Mouse (Mus musculus): ENCODE measurements at regions not wholly inside any gene's neighbourhood (a gene's known extent, or its start where the extent isn't known, plus 50 kb on each side); places are given as distances from the start of the nearest gene placed in this dataset.
"Not testable (repeated sequence)": the region's sequence is repeated elsewhere in the genome, so short reads cannot be mapped to it uniquely, and the experiment has no call there.

DNA sequence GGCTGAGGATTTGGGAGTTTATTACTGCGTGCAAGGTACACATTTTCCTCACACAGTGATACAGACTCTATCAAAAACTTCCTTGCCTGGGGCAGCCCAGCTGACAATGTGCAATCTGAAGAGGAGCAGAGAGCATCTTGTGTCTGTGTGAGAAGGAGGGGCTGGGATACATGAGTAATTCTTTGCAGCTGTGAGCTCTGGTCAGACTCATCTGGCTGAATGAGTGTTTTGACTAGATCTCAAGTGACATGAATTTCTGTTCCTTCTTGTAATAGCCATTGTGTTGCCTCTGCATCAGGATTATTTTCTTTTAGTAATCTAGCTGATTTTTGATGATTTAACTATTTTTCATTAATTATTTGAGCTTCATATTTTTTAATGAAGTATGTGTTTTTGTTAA, 190.0 kb upstream of the Tacstd2 start:
- DNase-seq (ENCODE audit: low spot score) (no peak), ATAC-seq (ENCODE audit: insufficient read depth, low read depth) (no peak)
- Histone ChIP-seq H3K9me3 (replicated peaks; ENCODE audit: control insufficient read depth, low read length) (no peaks in the 10 kb centered on the region), H3K27me3 (ENCODE audit: control insufficient read depth, insufficient read depth, low read length) (no peaks in the 10 kb centered on the region), H3K36me3 (replicated peaks; ENCODE audit: control insufficient read depth, insufficient read depth, low read length) (no peaks in the 10 kb centered on the region), H3K4me2 (ENCODE audit: low read depth, low read length) (no peak overlapping the region), H3K27ac (ENCODE audit: low read depth) (no peak overlapping the region), H3K4me3 (ENCODE audit: low read depth, low read length) (no peak overlapping the region), H3K4me1 (ENCODE audit: control insufficient read depth, insufficient read depth) (no peaks in the 10 kb centered on the region), H3K9ac (replicated peaks; ENCODE audit: low read depth, low read length) (no peak overlapping the region)
- WGBS, result 63% methylated on average over 1 of the region's 1 CpGs
- TF ChIP-seq EP300 (IDR thresholded peaks at IDR 0.05; ENCODE audit: low read depth) (no peak), CTCF (IDR thresholded peaks at IDR 0.05; ENCODE audit: low read depth) (no peak)

DNA sequence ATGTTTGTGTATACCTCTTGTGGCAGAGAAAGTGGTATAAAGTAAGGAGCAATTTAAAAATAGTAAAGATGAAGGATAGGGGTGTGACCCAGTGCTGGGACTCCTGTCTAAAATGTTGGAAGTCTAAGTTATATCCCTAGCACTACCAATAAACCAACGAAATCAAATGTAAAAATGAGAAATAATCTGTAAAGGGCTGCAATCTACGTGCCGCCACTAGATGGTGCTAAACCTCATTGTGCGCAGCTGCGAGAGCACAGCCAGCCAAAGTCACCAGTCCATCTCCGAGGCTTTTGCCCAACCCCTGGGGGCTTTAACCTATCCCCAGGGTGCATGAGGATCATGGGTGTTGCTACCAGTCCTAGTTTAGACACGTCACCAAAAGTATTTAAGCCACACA, 163.4 kb upstream of the Tacstd2 start:
- H3K36me3 ChIP-seq (replicated peaks; ENCODE audit: control insufficient read depth, insufficient read depth, low read length); ATAC-seq (ENCODE audit: insufficient read depth, low read depth); H3K9ac ChIP-seq (replicated peaks; ENCODE audit: low read depth, low read length); H3K27ac ChIP-seq (ENCODE audit: low read depth); H3K27me3 ChIP-seq (ENCODE audit: control insufficient read depth, insufficient read depth, low read length); DNase-seq (ENCODE audit: low spot score); H3K4me2 ChIP-seq (ENCODE audit: low read depth, low read length); H3K4me3 ChIP-seq (ENCODE audit: low read depth, low read length); H3K9me3 ChIP-seq (replicated peaks; ENCODE audit: control insufficient read depth, low read length); H3K4me1 ChIP-seq (ENCODE audit: control insufficient read depth, insufficient read depth): not testable (repeated sequence)
- WGBS, result 15% methylated on average over 5 of the region's 7 CpGs
- peak; percentile 34; the same call in 1 of the 2 replicates for TF ChIP-seq CTCF (IDR thresholded peaks at IDR 0.05; ENCODE audit: low read depth)

DNA sequence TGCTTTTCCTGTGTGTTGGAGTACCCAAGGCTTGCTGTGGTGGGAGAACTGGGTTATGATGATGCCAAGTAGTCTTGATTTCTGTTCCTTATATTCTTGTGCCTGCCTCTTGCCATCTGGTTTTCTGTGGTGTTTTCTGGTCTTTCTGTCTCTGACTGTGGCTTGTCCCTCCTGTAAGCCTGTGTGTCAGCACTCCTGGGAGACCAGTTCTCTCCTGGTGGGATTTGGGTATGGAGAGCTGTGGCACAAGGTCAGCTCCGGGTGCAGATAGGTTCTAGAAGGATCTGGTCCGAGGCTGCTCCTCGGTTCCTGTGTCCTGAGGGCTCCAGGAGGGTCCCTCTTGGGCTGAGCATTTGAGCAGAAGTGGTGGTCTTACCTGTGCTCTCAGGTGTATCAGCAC, 155.4 kb upstream of the Tacstd2 start:
- H3K36me3 ChIP-seq (replicated peaks; ENCODE audit: control insufficient read depth, insufficient read depth, low read length); DNase-seq (ENCODE audit: low spot score); H3K4me3 ChIP-seq (ENCODE audit: low read depth, low read length); H3K9me3 ChIP-seq (replicated peaks; ENCODE audit: control insufficient read depth, low read length); H3K27ac ChIP-seq (ENCODE audit: low read depth); H3K4me2 ChIP-seq (ENCODE audit: low read depth, low read length); H3K9ac ChIP-seq (replicated peaks; ENCODE audit: low read depth, low read length); H3K27me3 ChIP-seq (ENCODE audit: control insufficient read depth, insufficient read depth, low read length); ATAC-seq (ENCODE audit: insufficient read depth, low read depth); H3K4me1 ChIP-seq (ENCODE audit: control insufficient read depth, insufficient read depth): not testable (repeated sequence)
- WGBS, result 55% methylated on average over 3 of the region's 3 CpGs

DNA sequence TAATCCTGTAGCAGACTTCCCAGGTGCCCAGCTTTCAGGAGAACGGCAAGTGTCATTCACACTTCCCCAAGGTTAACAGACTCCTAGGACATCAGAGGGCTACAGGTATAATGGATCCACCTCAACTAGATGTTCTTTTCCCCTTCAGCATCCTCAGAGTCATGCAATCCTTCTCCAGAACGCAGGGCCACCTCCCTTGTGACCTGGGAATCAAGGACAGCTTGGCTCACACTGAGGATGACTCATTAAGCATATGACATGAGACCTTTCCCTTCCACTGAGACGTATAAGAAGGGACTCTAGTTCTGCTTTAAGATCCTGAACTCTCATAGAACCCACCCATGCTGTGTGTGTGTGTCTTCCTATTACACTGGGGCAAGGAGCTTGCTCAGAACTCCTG, 147.5 kb upstream of the Tacstd2 start:
- ATAC-seq (ENCODE audit: insufficient read depth, low read depth); H3K9ac ChIP-seq (replicated peaks; ENCODE audit: low read depth, low read length); H3K9me3 ChIP-seq (replicated peaks; ENCODE audit: control insufficient read depth, low read length); H3K4me1 ChIP-seq (ENCODE audit: control insufficient read depth, insufficient read depth); H3K27ac ChIP-seq (ENCODE audit: low read depth); H3K27me3 ChIP-seq (ENCODE audit: control insufficient read depth, insufficient read depth, low read length); DNase-seq (ENCODE audit: low spot score); H3K4me2 ChIP-seq (ENCODE audit: low read depth, low read length); H3K36me3 ChIP-seq (replicated peaks; ENCODE audit: control insufficient read depth, insufficient read depth, low read length); H3K4me3 ChIP-seq (ENCODE audit: low read depth, low read length): not testable (repeated sequence)
- 49% methylated on average over 3 of the region's 3 CpGs for WGBS

DNA sequence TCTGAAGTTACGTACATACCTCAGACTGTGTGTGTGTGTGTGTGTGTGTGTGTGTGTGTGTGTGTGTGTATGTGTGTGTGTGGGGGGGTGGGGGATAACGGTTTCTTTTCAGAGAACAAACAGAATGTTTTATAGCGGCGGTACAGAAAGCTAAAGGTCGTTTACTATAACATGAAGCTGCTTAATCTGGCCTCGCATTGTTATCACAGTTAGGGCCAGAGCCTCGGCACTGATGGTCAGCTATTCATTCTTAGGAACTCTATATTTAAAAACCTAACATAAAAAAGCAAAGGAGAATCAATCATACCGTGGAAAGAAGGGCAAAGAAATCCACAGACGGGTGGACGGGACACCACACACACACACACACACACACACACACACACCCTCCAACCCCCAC, 146.0 kb upstream of the Tacstd2 start:
- not testable (repeated sequence) for DNase-seq (ENCODE audit: low spot score); H3K4me2 ChIP-seq (ENCODE audit: low read depth, low read length); H3K9ac ChIP-seq (replicated peaks; ENCODE audit: low read depth, low read length); H3K9me3 ChIP-seq (replicated peaks; ENCODE audit: control insufficient read depth, low read length); H3K27me3 ChIP-seq (ENCODE audit: control insufficient read depth, insufficient read depth, low read length); H3K4me1 ChIP-seq (ENCODE audit: control insufficient read depth, insufficient read depth); H3K4me3 ChIP-seq (ENCODE audit: low read depth, low read length); ATAC-seq (ENCODE audit: insufficient read depth, low read depth); H3K36me3 ChIP-seq (replicated peaks; ENCODE audit: control insufficient read depth, insufficient read depth, low read length); H3K27ac ChIP-seq (ENCODE audit: low read depth)
- WGBS, result 47% methylated on average over 10 of the region's 10 CpGs

DNA sequence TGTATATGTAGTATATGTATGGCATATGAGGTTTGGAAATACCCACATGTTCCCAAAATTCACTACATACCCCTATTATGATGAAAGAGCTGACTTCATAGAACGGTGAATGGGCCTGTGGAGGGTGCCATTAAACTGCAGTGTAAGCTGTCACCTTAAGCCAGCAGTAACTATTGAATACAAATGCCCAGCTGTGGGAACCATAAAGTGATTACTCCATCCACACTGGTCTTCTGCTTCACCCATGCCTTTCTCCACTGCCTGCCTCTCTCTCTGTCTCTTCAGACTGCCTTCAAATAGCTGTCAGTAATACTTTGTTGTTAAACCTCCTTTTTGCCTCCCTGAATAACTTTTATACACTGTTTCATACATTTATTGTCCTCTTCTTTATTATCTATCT, 143.5 kb upstream of the Tacstd2 start:
- H3K4me1 ChIP-seq (ENCODE audit: control insufficient read depth, insufficient read depth); H3K27me3 ChIP-seq (ENCODE audit: control insufficient read depth, insufficient read depth, low read length); H3K9ac ChIP-seq (replicated peaks; ENCODE audit: low read depth, low read length); H3K4me2 ChIP-seq (ENCODE audit: low read depth, low read length); DNase-seq (ENCODE audit: low spot score); H3K27ac ChIP-seq (ENCODE audit: low read depth); H3K4me3 ChIP-seq (ENCODE audit: low read depth, low read length); H3K9me3 ChIP-seq (replicated peaks; ENCODE audit: control insufficient read depth, low read length); ATAC-seq (ENCODE audit: insufficient read depth, low read depth); H3K36me3 ChIP-seq (replicated peaks; ENCODE audit: control insufficient read depth, insufficient read depth, low read length): not testable (repeated sequence)
- 31% methylated on average over 1 of the region's 1 CpGs for WGBS

DNA sequence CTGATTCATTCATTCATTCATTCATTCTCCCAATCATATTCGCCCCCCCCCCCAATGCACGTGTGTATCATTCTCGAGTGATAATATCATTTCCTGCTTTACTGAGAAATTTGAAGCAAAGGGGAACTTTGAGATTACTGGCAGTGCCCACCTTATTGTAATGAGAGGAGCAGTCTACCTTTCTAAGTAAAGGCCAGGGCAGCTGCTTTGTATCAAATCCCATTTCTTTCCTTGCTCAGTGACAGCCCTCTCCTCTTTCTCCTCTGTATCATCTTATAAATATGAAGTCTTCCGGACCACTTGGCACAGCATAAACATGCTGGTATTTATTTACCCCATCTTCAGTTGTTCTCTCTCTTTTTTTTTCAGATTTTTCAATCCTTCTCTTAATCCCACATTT, 139.1 kb upstream of the Tacstd2 start:
- H3K4me1 ChIP-seq (ENCODE audit: control insufficient read depth, insufficient read depth); DNase-seq (ENCODE audit: low spot score); H3K4me2 ChIP-seq (ENCODE audit: low read depth, low read length); H3K27ac ChIP-seq (ENCODE audit: low read depth); H3K27me3 ChIP-seq (ENCODE audit: control insufficient read depth, insufficient read depth, low read length); ATAC-seq (ENCODE audit: insufficient read depth, low read depth); H3K36me3 ChIP-seq (replicated peaks; ENCODE audit: control insufficient read depth, insufficient read depth, low read length); H3K9me3 ChIP-seq (replicated peaks; ENCODE audit: control insufficient read depth, low read length); H3K4me3 ChIP-seq (ENCODE audit: low read depth, low read length); H3K9ac ChIP-seq (replicated peaks; ENCODE audit: low read depth, low read length): not testable (repeated sequence)
- 71% methylated on average over 4 of the region's 4 CpGs for WGBS

DNA sequence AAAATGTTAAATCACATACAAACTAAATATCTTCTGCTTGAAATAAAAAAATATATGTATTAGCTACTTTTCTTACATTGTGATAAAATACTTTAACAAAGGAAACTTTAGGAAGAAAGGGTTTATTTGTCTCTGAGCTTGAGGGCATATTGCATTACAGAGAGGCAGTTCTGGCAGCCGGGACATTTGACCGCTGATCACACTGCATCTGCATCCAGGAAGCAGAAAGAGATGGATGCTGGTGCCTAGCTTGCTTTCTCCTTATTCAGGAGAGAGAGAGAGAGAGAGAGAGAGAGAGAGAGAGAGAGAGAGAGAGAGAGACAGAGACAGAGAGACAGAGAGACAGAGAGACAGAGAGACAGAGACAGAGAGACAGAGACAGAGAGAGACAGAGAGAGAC, 137.7 kb upstream of the Tacstd2 start:
- not testable (repeated sequence) for H3K36me3 ChIP-seq (replicated peaks; ENCODE audit: control insufficient read depth, insufficient read depth, low read length); H3K9ac ChIP-seq (replicated peaks; ENCODE audit: low read depth, low read length); ATAC-seq (ENCODE audit: insufficient read depth, low read depth); DNase-seq (ENCODE audit: low spot score); H3K4me2 ChIP-seq (ENCODE audit: low read depth, low read length); H3K4me3 ChIP-seq (ENCODE audit: low read depth, low read length); H3K27me3 ChIP-seq (ENCODE audit: control insufficient read depth, insufficient read depth, low read length); H3K4me1 ChIP-seq (ENCODE audit: control insufficient read depth, insufficient read depth); H3K9me3 ChIP-seq (replicated peaks; ENCODE audit: control insufficient read depth, low read length); H3K27ac ChIP-seq (ENCODE audit: low read depth)
- 70% methylated on average over 2 of the region's 2 CpGs for WGBS

DNA sequence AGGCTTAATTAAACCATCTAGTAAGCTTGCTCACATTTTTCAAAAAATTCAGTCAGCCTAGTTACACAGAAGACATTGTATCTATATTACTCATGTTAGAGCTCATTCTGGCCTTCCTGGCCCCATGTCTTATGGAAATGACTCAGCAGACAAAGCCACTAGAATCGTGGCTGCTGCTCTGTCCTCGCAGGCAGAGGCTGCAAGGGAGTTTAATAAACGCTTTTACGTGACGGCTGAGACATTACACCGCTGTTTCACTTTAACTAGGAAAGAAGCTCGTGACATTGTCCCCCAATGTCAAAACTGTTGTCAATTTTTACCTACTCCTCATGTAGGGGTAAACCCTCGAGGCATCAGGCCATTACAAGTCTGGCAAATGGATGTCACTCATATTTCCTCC, 132.5 kb upstream of the Tacstd2 start:
- H3K36me3 ChIP-seq (replicated peaks; ENCODE audit: control insufficient read depth, insufficient read depth, low read length); H3K4me3 ChIP-seq (ENCODE audit: low read depth, low read length); H3K4me2 ChIP-seq (ENCODE audit: low read depth, low read length); H3K27me3 ChIP-seq (ENCODE audit: control insufficient read depth, insufficient read depth, low read length); H3K9me3 ChIP-seq (replicated peaks; ENCODE audit: control insufficient read depth, low read length); H3K9ac ChIP-seq (replicated peaks; ENCODE audit: low read depth, low read length); H3K27ac ChIP-seq (ENCODE audit: low read depth); DNase-seq (ENCODE audit: low spot score); ATAC-seq (ENCODE audit: insufficient read depth, low read depth); H3K4me1 ChIP-seq (ENCODE audit: control insufficient read depth, insufficient read depth): not testable (repeated sequence)
- 66% methylated on average over 8 of the region's 8 CpGs for WGBS
